Mouse (Mus musculus) brain, adult 2 months (tissue): ENCODE results near the gene Gm45785.
"Not testable (repeated sequence)": the region's sequence is repeated elsewhere in the genome, so short reads cannot be mapped to it uniquely, and the experiment has no call there.

Experiments
- DNase-seq: peaks from one replicate; pipeline ENCODE4 v3.0.0; 2011; ENCODE audit warnings: low read depth, low spot score

The Gm45785 gene

DNA sequence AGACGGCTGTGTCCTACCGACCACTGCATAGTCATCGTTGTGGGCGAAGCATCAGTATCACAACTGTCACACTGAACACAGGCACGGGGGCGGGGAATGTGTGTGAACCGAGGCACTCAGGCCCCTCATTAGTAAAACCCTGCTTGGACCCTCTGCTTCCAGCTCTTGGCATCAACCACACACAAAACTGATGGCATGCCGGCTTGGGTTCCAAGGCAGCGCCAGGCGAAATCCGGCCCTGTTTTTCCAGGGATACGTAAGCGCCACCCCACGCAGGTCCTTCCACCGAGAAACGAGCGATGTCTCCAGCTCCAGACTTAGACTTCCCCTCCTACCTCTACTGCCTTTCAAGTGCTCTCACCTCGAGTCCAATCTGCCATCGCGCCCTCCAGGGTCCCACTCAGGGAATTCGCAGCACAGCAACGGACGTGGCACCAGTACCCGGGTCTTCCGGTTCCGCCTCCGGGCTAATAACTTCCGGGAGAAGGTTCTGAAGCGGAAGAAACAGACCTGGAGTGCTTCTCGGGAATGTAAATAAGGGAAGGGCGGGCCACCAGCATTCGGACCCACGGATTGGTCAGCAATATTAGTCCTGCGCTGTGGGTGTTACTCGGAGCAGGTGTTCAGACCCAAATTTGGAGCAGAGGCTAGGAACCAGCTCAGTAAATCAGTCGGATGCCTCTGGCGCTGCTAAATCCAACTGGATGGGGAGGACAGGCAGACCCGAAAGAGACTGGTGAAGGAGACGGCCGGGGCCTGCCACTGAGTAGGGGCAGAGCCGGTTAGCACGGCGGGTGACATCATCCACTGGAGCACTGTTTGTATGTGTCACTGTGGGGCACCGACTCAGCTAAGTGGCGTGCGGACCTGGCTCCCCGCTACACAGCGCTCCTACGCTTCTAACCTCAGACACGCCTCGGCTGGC is at the start of gene Gm45785:
Gene Gm45785 (minus strand): TSS at position 472 of the 925 bp plus-strand sequence.
- peak; percentile 98 for DNase-seq

DNA sequence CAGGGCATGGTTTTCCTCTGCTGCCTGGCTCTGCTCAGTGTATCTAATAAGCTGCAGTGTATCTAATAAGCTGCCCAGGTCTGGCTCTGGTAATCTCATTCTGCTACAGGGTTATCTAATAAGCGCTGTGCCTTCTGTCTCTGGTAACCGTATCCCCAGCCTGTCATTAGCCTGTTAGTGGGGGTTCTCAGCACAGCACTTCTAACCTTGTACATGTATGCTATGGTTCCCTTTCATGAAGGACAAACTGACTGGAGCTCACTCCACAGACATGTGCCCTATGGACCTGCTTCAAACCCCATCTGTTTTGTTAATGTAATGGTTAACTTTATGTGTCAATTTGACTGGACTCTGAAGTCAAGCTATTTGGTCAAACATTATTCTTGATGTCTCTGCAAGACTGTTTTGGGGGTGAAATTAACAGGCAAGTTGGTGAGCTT is 49.5 kb upstream of the Gm45785 start:
- DNase-seq, result no peak

- peak; percentile 59 for DNase-seq
Measured at GRCm38 (mm10) chr7:140903212-140903611, 47.1 kb upstream of the Gm45785 start.

- DNase-seq, result no peak
Measured at GRCm38 (mm10) chr7:140902036-140902875, 46.1 kb upstream of the Gm45785 start.

GRCm38 (mm10) chr7:140900220-140900619 is 44.1 kb upstream of the Gm45785 start, which contains the start of gene Cox8b:
Gene Cox8b (minus strand): TSS chr7:140900446.
- DNase-seq, result no peak

- DNase-seq, result no peak
Measured at GRCm38 (mm10) chr7:140899121-140899520, 43.0 kb upstream of the Gm45785 start.

DNA sequence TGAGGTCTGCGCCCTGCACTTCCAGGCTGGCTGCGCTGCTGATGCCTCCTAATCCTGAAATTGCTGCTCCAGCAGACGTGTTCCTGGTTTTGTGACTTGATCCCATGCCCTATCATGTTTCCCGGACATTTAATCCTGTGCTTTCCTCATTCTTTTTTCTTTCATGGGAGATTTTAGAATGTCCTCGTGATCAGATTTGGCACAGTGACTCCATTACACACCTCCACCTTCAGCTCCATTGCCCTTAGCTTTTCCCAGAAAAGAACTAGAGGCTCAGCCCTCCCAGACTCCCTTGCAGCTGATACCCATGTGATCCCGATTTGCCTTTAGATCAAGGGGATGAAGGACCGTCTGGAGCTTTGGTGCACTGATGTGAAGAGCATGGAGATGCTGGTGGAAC is 41.7 kb upstream of the Gm45785 start:
- no peak for DNase-seq

DNA sequence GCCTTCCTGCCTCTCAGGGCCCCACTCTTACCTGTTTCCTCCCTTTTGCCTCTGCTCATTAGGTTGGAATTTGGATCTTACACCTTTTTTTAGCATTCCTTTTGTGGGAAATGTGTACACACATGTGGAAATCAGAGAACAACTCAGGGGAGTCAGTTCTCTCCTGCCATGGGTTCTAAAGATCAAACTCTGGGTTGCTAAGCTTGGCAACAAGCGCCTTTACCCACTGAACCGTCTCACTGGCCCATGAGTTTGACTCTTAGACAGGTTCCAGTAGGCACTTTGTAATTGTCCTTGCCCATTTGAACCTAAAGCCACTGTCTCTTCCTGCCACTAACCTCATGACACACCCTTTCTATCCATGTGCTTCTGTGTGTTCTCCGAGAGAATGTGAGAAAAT is 38.5 kb upstream of the Gm45785 start:
- DNase-seq, result no peak

GRCm38 (mm10) chr7:140894031-140894430 is 37.9 kb upstream of the Gm45785 start:
- no peak for DNase-seq

DNA sequence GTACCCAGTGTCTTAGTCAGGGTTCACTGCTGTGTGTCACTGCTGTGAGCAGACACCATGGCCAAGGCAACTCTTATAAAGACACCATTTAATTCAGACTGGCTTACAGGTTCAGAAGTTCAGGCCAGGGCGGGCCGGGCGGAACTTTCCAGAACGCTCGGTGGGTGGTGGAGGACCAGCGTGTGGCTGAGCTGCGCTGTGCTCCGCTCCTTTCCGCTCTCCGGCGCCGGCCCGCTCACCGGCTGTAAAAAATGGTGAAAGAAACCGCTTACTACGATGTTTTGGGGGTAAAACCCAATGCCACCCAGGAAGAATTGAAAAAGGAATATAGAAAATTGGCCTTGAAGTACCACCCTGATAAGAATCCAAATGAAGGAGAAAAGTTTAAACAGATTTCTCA is 34.5 kb upstream of the Gm45785 start:
- not testable (repeated sequence) for DNase-seq

- DNase-seq, result no peak
Measured at GRCm38 (mm10) chr7:140882469-140882803, 26.3 kb upstream of the Gm45785 start.

DNA sequence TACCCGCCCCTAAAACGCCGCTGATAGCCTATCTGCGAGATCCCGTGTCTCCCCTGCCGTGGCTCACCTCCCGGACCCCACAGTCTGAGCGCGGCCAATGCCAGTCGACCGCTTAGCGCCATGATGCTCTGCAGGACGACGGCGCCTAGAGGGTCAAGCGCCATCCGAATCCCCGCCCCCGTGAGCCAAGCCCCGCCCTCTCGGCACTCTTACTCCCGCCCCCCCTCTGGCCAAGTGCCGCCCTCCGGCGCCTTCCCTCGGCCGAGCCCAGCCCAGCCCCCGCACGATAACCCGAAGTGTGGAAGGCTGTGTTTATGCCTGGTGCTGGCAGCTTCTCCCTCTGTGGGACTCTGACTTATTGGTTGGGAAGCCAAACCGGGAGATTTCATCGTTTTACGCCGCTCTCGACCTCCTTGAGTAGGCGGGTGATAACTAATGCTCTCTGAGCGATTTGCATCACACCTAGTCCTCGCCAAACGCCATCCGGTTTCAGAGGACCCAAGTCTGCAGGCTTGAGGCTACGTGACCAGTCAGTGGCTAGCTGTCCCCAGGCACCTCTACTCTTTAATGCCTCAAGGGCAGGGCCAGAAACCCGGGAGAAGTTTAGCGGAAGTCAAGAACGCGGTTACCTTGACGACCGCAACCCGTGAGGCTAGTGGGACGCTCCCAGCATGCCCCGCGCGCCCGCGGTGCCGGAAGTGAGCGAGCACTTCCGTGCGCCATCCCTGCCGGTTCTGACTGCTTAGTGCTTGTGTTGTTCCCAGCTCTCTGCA is 25.8 kb upstream of the Gm45785 start, which contains the start of the genes Psmd13 and Sirt3:
Gene Psmd13 (plus strand): TSS at position 273 of the 773 bp plus-strand sequence.
Gene Sirt3 (minus strand): TSS at position 614 of the 773 bp plus-strand sequence.
- peak; percentile 98 for DNase-seq

GRCm38 (mm10) chr7:140880865-140881515 is 24.9 kb upstream of the Gm45785 start:
- DNase-seq, result no peak

DNA sequence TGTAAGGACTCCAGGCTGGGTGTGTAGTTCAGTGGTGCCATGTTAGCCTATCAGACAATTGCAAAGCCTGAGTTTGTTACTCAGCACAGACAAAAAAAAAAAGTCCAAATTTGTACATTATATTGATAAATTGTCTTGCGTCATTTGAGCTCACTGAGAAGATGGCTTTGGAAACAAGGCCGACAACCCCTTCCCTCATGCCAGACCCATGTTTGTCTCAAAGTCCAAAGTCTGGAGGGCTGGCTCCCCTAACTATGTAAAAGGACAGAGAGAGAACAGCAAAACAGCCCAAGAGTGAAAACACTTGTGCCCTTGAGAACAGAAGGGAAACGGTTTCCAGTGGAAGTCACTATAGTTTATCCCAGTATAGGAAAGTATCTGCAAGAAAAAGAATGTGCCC is 24.3 kb upstream of the Gm45785 start:
- no peak for DNase-seq

DNA sequence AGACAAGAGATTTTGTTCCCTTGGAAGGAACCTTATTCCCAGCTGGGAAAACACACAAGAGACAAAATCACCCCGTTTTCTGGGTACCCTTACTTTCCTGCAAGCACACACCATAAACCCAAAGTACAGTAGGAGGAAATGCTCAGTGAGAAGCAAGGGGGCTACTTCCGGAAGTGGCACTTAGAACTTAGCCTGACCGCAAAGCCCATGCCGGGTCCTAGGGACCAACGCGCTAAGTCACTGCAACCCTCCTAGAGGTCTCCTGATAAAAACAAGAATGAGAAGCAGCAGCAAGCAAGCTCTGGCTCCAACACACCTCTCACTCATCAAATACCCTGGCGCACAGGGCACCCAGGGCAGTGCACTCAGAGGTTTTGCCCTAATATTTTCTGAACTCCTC is 23.2 kb upstream of the Gm45785 start:
- DNase-seq, result no peak

DNA sequence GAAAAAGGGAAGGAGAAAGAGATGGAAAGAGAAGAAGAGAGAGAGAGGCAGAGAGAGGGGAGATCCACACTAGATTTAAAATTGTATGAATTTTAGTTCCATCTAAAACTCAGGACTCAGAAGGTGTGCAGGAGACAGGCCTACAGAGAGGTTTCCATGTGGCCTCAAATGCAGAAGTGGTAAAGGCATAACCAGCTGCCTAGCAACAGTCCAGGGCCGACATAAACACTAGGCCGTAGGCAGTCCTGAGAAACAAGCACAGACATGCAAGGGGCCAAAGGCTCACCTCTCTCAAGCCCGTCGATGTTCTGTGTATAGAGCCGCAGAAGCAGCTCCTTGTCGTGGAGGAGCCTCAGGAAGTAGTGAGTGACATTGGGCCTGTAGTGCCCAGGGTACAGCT is 21.2 kb upstream of the Gm45785 start:
- no peak for DNase-seq

- no peak for DNase-seq
Measured at GRCm38 (mm10) chr7:140874224-140874623, 18.1 kb upstream of the Gm45785 start.

GRCm38 (mm10) chr7:140864761-140865160 is 8.6 kb upstream of the Gm45785 start:
- no peak for DNase-seq

DNA sequence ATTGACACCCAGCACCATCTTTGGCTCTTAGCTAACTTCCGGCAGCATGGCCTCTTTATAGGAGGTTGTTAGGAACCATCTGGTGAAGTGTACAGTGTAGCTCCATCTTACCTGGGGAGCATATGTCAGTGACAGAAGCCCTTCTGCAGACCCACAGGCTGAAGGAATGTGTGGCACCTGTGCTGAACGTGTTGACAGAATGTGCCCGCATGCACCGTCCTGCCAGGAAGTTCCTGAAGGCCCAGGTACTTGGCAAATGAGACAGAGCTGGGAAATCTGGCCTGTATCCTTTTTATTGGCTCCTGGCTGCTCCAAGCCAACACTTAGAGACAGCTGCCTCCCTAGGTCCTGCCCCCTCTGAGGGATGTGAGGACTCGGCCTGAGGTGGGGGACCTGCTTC is 4.6 kb upstream of the Gm45785 start:
- DNase-seq, result no peak

DNA sequence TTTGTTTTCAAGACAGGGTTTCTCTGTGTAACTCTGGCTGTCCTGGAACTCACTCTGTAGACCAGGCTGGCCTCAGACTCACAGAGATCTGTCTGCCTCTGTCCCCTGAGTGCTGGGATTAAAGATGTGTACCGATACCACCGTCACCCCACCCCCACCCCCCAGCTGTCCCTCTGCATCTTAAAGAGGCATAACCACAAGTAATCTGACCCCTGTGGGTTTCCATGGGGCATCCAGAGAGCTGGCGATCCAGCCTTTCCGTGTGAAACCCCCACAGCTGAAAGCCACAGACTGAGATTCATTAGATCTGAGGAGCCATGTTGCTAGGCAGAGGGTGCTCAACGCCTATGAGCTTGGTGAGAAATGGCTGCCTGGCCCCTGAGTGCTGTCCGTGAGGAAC is 3.9 kb upstream of the Gm45785 start:
- DNase-seq, result no peak

DNA sequence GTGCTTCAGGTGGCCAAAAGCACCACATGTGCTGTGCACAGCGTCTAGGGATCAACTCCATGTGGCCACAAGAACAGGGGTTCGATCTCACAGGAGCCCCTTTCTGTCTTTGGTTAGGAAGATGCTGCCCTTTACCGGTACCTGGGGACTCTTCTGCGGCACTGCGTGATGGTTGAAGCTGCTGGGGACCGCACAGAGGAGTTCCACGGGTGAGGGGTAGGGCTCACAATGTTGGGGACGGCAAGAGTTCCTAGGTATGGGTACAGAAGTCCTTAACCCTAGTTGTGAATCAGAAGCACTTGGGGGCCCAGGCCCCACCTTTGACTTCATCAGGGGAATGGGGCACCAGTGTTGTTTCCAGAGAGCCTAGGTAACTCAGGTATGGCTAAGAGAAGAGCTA is 2.6 kb upstream of the Gm45785 start:
- DNase-seq, result no peak
